Mouse (Mus musculus): ENCODE data around the gene Cdkl2.

Gene Cdkl2

DNA sequence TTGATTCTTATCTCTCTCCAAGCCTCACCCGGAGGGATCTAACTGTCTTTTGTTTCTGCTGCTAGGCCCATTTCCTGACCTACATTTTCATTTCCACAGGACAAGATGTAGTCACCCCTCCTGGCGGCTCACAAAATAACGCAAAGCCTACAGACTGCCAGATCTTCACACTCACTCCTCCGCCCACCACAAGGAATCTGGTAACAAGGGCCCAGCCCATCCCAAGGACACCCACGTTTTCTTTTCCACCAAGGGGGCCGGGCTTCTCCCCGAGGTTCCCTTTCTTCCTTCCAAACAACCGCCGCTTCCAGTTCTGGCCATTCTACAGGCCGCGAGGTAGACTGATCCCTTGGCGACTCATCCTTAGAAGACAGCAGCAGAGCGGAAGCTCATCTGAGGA is 49.1 kb downstream of the Cdkl2 start:
- CTCF ChIA-PET: interaction anchor here (0.7 kb wide), 1 partner anchor 77 kb away, joined by 4 read pairs; no protein-coding TSS in a partner anchor

DNA sequence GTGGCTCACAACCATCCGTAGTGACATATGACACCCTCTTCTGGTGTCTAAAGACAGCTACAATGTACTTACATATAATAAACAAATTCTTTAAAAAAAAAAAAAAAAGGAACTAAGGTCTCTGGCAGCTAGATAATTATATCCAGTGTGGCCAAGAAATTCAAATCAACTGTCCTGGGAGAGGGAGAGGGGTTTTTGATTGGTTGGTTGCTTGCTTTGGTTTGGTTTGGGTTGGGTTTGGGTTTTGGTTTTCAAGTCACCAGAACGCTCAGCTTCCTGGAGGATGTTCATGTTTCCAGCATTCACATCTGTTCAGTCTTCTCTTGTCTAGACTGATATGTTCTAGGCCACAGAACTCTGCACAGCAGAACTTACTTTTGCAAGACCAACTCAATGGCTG is 50.6 kb downstream of the Cdkl2 start:
- CTCF ChIA-PET: no interaction called here

DNA sequence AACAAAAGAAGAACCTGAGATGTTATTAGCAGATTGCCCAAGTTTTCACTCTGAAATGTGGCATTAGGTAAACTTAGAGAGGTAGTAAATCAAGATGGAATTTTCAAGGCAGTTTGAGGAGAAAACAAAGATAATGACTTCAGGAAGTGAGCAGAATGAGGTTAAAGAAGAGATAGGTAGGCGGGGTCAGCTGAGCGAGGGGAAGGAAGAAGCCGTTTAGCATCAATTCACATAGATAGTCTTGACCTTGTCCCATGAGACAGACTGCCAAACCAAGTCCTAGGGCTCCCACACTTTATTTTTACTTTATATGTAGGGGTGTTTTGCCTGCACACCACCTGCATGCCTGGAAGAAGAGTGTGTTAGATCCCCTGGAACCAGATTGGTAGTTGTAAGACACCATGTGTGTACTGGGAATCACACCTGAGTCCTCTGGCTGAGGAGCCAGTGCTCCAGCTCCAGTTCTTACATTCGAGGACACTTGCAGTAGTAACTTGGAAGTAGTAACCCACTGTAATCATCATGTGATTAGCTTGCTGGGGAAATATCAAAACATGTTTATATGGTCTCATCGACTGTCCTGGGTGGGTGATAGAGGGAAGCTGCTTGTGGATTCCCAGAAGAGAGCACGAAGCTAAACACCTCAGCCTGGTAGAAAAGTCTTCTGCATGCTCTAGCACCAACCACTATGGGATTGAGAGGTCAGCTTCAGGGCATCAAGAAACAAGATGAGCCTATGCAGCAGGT is 52.3 kb downstream of the Cdkl2 start:
- CTCF ChIA-PET: interaction anchor here (0.5 kb wide), 1 partner anchor 823 kb away, joined by 3 read pairs; no protein-coding TSS in a partner anchor

DNA sequence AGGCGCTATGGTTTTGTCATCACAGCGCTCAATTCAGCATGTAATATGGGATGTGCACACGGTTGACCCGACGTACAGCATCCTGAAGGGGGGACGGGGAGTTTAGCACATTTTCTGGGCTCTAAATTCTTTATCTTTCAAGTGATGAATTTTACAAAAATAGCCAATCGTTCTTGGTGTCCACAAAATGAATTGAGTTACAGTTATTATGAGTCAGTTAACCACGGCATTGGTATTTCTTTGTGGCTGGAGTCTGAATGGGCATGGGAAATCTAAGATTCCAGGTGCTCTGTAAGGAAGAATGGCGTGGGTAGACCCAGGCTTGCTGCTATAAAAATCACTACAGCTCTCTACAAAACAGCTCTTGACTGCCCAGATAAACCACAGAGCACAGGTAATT is 54.4 kb downstream of the Cdkl2 start:
- CTCF ChIA-PET: no interaction called here

DNA sequence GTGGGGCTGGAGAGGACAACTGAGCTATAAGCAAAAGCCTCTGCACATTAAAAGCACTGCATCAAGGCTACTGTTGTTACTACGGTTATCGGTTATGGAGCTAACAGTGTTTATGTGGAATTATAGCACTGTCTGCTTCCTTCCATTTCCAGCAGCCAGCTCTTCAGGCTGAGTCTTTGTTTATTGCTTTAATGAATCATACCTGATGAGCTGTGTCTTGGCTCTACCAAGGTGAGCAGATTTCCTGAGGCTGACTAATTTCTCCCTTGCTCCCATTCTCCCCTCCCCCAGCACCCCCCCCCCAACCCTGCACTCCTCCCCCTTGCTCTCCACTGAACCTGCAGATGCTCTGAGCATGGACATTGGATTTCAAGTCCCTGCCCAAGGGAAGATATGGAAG is 55.9 kb downstream of the Cdkl2 start:
- CTCF ChIA-PET: no interaction called here

DNA sequence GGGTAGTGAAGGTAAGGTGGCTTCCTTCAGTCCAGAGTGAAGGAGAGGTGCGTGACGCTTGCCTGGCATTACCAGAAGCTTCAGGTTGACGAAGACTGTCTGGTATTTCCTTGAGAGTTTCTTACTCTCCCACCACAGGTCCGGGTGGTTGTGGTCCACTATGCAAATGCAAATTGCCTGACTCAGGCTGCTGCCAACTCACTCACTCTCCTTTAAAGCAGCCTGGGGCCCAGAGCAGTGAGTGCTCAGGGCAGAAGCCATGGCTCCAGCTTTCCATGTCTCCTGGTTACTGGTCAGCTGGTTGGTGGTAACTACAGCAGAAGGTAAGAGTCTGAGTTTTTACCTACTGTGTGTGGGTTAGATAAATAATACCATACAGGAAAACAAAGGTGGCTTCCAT is 56.4 kb downstream of the Cdkl2 start, which contains the start of gene Odaph:
TSS of gene Odaph (plus strand) at position 240 of the 400 bp plus-strand sequence.
- CTCF ChIA-PET: interaction anchor here (0.9 kb wide), 1 partner anchor 26 kb away, joined by 4 read pairs; no protein-coding TSS in a partner anchor

DNA sequence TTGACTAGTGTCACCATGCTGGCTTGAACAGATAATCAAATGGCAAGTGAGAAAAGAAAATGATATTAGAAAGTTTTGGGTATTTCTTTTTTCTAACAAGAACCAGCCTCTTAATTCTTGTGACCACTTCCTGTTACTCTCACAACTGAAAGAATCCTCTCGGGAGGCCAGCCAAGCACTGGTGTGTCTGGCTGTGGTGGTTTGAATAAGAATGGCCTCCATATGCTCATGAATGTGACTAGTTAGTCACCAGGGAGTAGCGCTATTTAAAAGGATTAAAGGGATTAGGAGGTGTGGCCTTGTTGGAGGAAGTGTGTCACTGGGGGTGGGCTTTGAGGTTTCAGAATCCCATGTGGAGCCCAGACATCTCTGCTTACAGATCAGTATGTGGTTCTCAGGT is 58.0 kb downstream of the Cdkl2 start:
- CTCF ChIA-PET: no interaction called here

DNA sequence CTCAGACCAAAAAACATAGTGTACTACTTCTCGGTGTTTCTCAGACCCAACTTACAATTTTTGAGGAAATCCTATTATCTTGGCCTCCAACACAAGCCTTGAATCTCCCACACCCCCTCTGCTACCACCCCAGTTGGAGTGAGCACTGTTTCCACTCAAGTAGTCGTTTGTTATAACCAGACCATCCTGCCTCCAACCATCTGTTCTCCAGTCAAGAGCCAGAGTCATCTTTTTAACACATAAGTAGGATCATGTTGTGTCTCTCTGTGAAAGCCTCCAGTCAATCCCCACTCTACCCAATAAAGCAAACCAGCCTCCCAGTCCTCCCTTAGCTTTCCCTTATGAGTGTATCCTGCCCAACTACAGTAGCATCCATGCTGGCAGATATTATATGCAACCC is 60.2 kb downstream of the Cdkl2 start:
- CTCF ChIA-PET: no interaction called here

DNA sequence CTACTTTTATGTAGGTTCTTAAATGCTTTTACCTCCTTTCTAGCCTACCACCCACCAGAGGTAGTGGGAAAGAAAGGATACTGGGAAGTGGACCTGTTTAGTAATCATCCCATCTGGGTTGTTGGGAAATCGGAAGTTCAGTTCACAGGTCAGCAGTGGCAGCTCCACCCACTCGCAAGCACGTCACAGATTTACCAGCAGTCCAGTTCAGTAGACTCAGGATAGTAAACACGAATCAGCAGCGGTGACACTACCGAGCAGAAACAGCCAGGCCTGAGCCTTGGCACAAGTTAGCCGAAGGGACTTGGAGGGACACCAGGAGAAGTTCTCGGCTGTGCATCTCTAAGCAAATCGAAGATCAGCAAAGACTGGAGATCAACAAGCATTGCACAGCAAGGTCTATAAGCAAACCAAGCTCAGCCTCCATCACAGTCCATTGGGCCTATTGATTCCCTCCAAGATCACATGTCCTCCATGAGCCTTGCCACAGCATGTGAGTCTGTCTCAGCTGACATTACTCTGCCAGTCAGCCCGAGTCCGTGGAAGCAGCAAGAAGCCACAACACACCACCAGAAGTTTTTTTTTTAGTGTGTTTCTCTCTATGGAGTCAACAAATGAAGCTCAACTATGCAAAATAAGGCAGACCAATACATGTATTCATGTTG is 62.4 kb downstream of the Cdkl2 start:
- CTCF ChIA-PET: no interaction called here

DNA sequence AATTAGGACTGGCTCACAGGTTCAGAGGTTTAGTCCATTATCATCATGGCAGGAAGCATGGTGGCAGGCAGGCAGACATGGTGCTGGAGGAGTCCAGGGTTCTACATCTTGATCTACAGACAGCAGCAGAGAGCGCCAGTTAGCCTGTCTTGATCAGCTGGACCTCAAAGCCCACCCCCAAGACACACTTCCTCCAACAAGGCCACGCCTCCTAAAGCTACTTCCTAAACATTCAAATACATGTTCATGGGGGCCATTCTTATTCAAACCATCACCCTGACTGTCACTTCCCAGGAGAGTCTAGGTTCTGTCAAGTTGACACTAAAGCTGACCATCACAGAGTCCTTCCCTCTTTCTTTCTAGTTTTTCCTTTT is 66.3 kb downstream of the Cdkl2 start:
- CTCF ChIA-PET: no interaction called here

DNA sequence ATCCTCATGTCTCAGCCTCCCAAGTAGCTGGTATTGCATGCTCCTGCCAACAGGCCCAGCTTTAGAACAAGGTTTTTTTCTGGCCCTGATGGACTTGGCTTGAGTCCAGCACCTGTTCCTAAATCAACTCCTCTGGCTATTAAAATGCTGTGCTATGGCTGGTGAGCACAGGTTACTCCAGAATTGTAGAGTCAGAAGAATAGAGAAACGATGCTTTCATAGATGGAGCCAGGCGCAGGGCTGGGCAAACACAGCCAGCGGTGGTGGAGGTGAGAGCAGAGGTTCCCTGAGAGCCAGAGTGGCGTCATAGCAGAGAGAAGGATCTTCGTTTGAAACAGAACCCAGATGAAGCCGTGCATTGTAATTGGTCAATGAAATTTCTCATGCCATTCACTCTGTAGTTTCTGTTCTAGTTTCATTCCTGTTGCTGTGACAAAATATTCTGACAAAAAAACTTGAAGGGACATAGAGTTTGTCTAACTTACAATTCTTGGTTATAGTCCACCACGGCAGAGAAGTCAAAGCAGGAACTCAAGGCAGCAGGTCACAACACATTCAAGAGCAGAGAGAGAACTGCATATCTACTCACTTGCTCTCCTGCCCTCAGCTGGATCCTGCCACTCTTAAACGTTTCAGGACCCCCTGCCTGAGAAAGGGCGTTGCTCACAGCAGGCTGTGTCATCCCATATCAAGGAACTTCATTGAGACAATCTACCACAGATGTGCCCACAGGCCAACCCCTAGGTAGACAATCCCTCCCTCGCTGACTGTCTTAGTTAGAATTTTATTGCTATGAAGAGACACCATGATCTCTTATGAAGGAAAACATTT is 66.9 kb downstream of the Cdkl2 start:
- CTCF ChIA-PET: interaction anchor here (0.6 kb wide), 1 partner anchor 13 kb away, joined by 3 read pairs; no protein-coding TSS in a partner anchor

DNA sequence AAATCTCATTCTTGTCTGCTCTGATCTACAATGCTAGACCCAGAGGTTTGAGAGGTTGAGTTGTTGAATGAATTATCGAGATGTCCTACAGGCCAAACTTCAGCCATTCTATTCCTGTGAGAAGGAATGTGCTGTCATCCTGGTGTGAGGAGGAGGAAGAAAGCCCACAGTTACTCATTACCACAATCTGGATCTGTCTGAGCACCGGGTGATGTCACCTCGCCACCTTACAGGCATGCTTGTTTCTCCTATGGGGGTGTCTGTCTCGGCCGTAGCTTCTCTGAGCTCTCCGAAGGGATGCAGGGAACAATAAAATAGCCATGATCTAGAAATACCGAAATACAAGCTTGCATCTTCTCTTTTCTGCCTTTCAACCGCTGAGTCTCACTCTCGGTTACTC is 67.9 kb downstream of the Cdkl2 start:
- CTCF ChIA-PET: no interaction called here

DNA sequence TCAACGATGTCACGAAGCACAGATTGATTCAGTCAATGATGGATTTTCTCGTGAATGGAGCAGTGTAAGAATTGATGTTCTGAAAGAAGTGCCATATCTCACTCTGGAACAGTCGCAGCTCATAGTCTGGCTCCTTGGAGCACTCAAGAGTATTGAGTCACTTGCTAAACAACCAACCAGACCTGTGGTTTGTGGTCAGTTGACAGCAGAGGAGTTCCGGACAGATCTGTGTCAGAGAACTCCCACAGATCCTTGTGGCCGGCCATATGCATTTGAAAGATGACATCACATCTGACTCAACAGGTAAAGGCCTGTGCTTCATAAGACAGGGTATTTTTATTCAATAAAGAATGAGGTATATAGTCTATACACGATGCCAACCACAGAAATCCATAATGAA is 69.7 kb downstream of the Cdkl2 start:
- CTCF ChIA-PET: no interaction called here

DNA sequence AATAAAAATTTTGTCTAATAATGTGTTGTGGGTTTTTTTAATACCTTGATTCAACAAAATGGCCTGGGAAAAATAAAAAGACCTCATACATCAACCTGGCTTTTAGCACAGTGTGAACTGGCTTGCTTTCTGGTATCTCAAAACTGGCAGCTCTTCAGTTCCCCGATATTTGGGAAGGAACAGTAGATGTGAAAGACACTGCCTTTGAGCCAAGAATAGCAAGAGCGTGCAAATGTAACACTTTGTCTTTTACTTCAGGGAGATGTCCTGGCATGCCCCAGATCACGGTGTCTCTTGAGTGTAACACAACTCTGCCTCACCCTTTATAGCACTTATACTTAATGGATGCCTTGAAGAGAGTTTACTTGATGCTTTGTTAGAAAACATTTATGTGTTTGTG is 71.6 kb downstream of the Cdkl2 start:
- CTCF ChIA-PET: no interaction called here

DNA sequence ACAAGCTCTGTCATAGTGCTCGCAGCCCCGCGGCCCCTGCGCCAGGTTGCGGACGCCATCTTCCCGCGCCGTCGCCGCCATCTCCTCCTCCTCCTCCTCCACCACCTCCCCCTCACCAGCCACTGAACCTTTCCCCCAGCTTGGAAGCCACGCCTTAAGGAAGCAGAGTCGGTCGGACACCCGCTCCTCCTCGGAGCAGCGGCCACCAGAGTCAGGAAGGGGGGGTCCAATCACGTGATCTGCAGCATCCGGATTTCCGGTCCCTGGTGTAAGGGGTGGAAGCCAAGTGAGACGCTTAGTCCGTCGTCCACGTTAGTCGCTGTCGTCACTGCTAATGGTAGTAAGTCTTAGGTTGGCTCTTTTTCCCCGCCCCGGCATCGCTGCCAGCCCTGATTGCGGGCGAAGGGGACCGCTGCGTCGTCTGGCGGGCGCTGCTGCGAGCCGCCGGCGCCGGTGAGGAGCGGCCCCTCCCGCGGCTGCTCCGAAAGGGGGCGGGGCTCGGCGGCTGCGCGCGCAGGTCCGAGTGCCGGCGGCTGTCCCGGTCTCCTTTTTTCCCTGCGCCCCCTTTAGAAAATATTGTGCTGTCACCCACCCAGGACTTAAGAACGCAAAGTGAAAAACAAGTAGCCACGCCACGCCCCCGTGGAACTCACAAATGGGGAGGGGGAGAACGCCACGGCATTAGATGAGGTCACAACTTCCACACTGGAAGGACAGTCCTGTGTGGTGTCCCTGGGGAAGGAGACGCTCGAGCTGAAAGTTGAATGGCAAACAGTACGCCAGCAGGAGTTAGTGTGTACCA is 80.8 kb downstream of the Cdkl2 start, which contains the start of gene Rchy1:
TSS of gene Rchy1 (minus strand) at position 430 of the 802 bp plus-strand sequence.
- CTCF ChIA-PET: interaction anchor here (1.0 kb wide), 1 partner anchor 115 kb away, joined by 6 read pairs; no protein-coding TSS in a partner anchor

DNA sequence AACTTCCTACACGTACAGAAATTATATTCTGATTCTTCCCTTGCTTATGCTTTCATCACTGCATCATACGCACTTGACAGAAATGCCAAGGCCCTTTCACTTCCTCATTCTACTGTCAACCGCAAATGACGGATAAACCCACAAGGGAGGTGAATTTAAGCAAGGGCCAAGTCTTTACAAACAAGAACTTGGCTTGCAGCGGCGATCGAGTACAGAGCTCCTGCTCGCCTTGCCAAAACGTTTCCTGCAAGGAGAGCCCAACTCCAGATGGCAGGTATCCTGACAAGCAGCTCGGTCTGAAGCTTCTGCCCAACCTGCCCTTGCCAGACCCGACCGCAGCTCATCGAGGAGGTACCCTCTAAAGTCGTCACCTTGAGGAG is 81.4 kb downstream of the Cdkl2 start:
- CTCF ChIA-PET: no interaction called here

DNA sequence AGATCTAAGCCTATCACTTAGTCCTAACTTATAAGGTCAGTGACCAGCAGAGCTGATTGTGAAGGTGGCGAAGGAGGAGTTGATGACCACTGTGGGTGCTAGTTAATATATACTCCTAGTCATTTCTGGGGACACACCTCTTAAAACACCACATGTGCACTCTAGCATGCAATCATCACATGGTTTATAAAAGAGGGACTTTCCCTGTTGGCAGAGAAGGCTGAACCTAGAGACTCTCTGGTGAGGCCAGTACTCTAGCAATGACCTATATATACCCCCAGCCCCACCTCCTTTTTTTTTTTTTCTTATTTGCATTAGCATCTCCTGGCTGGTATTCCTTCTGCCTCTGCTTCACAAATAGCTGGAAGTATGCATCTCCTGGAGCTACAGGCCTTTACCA is 82.3 kb downstream of the Cdkl2 start:
- CTCF ChIA-PET: interaction anchor here (0.6 to 1.0 kb wide), 4 partner anchors 26 to 298 kb away, joined by 3 to 4 read pairs (median 3); partner anchors contain the start of gene Odaph

DNA sequence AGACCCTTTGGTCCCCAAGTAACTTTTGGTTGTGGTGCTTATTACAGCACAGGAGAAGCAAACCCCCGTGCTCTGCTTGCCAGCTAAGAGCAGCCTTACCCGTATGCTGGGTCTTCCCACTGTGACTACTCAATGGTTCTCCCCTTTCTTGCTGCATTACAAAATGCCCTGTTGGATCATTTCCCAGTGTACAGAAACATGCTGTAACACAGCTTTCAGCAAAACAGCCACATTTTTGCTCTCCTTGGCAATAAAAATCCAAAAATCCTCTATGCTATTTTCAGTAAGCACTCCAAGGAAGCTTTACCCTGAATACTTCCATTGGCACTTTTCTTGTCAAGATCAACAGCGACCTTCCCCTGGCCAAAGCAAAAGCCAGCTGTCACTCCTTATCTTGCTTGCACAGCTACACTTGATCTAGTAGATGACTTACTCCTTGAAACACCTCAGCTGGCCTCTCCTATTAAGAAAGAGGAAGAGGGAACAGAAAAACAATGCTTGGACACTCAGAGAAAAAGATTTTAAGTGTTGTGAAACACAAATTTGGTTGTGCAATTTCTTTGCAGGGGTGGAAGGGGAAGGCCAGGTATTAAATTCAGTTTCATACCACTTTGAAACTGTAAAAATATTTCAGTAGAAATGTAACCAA is 83.0 kb downstream of the Cdkl2 start:
- CTCF ChIA-PET: interaction anchor here (0.8 to 1.0 kb wide), 2 partner anchors 26 to 119 kb away, joined by 3 to 4 read pairs; partner anchors contain the start of gene Odaph

DNA sequence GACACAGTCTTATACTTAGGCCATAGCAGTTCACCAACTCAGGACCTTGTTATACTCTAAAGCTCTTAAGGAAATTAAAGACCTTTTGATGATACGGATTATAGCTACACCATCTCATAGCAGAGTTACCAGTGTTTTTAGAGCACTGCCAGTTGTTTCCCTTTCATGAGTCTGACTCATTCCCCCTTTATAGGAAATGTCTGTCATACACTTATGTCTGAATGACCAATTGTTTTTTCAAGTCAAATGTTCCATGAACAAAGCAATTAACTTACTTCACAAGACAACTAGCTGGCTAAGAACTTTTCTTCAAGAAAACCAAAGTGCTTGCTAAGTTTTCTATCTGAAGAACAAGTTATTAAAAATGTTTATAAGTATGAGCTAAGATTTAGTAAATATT is 83.7 kb downstream of the Cdkl2 start:
- CTCF ChIA-PET: no interaction called here

DNA sequence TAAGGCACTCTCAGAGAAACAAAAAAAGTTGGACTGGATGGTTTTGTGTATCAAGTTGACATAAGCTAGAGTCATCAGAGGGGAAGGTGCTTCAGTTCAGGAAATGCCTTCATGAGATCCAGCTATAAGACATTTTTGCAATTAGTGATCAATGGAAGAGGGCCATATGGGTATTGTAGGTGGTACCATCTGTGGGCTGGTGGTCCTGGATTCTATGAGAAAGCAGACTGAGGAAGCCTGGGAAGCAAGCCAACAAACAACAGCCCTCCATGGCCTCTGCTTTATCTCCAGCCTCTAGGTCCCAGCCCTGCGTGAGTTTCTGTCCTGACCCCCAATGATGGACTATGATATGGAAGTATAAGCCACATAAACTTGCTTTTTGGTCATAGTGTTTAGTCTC is 84.6 kb downstream of the Cdkl2 start:
- CTCF ChIA-PET: no interaction called here

Measured in spleen, embryonic (tissue).